Mouse (Mus musculus): ENCODE results near the gene Mid1. TPM values are rescaled to one million over a fixed set of nuclear protein-coding genes. Genes with fewer than 3 reads are reported as not detected.
"Not testable (repeated sequence)": the region's sequence is repeated elsewhere in the genome, so short reads cannot be mapped to it uniquely, and the experiment has no call there.

Gene Mid1
- polyA plus RNA-seq, 1 experiment = 7.6 TPM

GRCm38 (mm10) chrX:169976340-169976739, 291.3 kb downstream of the Mid1 start:
- not testable (repeated sequence) for H3K4me3 ChIP-seq (ENCODE audit: insufficient read depth, low read length); H3K27ac ChIP-seq (ENCODE audit: insufficient read depth, low read length); H3K4me1 ChIP-seq (ENCODE audit: control insufficient read depth, insufficient read depth, low read length)

DNA sequence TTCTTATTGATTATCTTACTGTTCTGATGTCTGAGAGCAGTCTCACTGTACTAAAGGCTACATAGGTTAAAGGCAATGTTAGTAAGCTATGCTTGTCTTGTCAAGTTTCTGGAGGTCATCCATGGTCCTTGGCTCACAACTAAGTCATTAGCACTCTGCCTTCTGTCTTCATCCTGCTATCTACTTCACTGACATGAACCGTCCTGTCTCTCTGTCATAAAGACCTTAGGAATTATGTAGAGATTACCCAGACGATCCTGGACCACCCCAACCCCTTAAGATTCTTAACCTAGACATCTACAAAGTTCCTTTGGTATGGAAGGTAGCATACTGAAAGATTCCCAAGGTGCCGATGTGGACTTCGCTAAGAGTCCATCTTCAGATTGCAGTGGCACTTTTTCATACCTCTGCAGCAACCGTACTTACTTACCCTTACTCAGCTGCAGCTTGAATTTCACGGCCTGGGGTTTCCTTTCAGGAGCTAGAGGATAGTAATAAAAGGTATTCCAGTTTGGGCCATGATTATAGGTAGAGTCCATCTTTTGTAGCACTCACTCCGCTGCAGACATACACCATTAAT, 292.9 kb downstream of the Mid1 start:
- not testable (repeated sequence) for H3K4me1 ChIP-seq (ENCODE audit: control insufficient read depth, insufficient read depth, low read length)
- Histone ChIP-seq H3K27ac (ENCODE audit: insufficient read depth, low read length) (peak overlapping the region; percentile 83), H3K4me3 (ENCODE audit: insufficient read depth, low read length) (peak overlapping the region; percentile 46)

DNA sequence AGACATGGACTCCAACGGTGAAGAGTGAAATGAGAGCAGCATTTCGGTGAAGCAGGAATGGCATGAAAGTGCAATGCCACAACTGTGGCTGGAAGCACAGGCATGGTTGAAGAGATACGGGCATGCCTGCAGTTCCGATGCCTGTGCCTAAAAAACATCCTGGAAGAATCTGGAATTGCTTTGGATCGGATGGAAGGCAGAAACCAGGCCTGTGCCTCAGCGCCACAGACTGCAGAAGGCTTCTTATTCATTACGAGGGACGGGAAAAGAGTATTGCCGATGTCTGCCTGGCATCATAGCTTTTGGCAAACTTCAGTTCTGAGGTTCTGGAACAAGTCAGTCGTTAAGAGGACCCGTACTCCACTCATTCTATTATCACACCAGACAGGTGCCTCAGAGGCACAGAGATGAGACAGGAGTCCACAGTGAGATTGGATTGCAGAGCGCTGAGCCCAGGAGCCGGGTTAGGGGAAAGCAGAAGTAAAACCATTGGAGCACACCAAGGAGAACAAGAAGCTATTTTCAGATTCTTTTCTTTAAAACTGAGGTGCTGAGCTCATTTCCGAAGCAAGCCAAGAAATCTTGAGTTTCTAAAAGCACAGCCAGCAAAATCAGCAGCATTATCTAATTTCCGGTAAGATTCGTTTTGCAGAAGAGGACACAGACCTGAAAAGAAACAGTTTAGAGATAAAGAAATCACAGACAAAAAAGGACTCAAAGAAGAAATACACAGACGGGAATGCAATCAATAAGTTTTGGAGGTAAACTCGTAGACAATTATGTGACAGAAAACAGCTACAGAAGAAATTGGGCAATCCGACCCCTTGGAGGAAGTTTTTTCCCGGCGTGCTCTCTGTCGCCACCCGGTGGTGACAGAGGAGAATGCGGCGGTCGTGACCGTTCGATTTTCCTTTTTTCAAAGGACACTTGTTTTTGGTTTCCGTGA, 293.7 kb downstream of the Mid1 start:
- H3K4me1 ChIP-seq (ENCODE audit: control insufficient read depth, insufficient read depth, low read length) = not testable (repeated sequence)
- peak overlapping the region; percentile 83 for H3K27ac ChIP-seq (ENCODE audit: insufficient read depth, low read length)
- peak overlapping the region; percentile 46 for H3K4me3 ChIP-seq (ENCODE audit: insufficient read depth, low read length)

DNA sequence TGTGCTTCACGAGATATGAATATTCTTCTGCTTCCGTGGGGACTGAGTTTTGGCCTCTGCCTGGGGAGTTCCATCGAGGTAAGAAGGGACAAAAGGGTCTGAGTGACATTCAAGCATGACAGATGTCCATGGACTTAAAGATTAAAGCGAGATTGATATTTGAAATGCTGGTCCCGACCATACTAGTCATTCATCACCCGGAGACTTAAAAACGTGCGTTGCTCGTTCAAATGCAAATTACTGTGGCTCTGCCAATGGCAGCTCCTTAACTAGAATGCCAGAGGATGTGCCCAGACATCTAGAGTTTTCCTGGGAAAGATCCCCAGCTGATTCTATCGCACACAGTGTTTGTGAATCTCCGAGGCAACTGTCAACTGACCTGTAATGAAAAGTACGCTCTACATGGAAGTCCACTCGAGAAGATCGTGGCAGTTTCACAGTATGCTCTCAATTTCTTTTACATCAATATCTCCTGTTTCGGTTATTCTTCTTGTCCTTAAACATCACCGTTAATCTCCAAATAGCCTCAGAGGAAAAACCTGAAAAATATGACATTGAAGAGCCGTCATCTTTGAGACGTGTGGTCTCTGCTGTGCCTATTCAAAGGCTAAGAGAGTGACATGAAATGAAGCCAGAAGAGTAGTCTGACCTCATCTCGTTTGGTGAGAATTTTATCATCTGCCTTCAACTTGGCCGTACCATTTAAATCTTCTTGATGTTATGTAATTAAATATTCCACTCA, 294.6 kb downstream of the Mid1 start:
- peak overlapping the region; percentile 83 for H3K27ac ChIP-seq (ENCODE audit: insufficient read depth, low read length)
- not testable (repeated sequence) for H3K4me1 ChIP-seq (ENCODE audit: control insufficient read depth, insufficient read depth, low read length)

DNA sequence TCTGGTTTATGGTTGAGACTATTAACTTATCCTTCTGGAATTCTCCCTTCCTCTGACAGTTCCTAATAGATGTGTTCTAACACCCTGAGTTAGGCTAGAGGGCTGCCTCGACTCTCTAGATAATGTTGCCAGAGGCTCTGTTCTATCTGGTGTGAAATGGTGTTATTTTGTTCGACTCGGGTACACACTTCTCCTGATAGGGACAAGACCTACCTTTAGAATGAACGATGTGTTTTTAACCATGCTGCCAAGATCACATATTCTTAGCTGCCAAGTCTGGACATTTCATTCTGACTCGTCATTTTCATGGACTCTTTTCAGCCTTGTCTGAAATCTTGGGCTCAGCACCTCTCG, 295.2 kb downstream of the Mid1 start:
- H3K4me1 ChIP-seq (ENCODE audit: control insufficient read depth, insufficient read depth, low read length) = not testable (repeated sequence)
- Histone ChIP-seq H3K27ac (ENCODE audit: insufficient read depth, low read length) (peak overlapping the region; percentile 83), H3K4me3 (ENCODE audit: insufficient read depth, low read length) (peak overlapping the region; percentile 46; the same call in 1 of the 2 replicates)

More for the DNA sequence above, 294.6 kb downstream of the Mid1 start:
- H3K4me3 ChIP-seq (ENCODE audit: insufficient read depth, low read length) = peak overlapping the region; percentile 46

GRCm38 (mm10) chrX:169980809-169981289, 295.9 kb downstream of the Mid1 start:
- Histone ChIP-seq H3K4me1 (ENCODE audit: control insufficient read depth, insufficient read depth, low read length) (no peaks in the 10 kb centered on the region; the same call in 1 of the 2 replicates), H3K27ac (ENCODE audit: insufficient read depth, low read length) (peak overlapping the region; percentile 83), H3K4me3 (ENCODE audit: insufficient read depth, low read length) (no peak overlapping the region)
- TF ChIP-seq POLR2A (IDR thresholded peaks at IDR 0.05; ENCODE audit: extremely low read depth, insufficient read depth, low read length) (no peak), CTCF (IDR thresholded peaks at IDR 0.05; ENCODE audit: extremely low read depth, insufficient read depth, low read length) (no peak)

- not testable (repeated sequence) for H3K4me3 ChIP-seq (ENCODE audit: insufficient read depth, low read length); H3K27ac ChIP-seq (ENCODE audit: insufficient read depth, low read length); H3K4me1 ChIP-seq (ENCODE audit: control insufficient read depth, insufficient read depth, low read length)
Observed at GRCm38 (mm10) chrX:169981761-169982181, 296.8 kb downstream of the Mid1 start.

DNA sequence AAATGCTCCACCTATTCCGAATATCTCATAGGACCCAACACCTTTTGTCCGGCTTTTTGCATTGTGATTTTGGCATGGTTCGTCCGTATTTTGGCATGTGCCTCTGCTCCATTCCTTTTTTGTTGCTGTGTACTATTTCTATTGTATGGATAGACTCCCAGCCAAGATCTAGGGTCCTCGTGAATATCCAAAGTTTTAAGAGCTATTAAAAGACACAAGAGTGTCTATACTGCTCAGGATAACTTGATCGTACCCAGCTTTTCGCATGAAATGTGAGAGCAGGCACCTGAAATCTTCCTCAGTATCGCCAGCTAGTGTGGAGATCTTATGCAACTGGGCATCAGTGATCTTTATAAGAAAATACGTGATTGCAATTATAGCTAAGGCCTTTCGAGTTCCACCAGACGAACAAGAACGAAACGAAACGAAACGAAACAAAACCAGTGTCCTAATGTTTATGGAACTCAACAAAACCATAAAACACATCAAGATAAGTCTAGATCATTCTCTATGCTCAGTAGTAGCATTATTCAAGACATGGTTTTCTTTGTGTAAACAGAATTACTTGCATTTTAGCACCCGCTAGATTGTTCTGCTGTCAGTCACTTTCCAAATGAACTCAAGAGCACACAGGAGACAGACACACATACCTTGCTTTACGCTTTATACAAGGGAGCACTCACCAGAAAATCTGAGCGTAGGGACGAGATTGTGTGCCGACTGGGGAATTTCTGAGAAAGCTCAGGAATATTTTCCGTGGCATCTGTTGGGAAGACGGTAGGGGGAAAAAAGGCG, 297.8 kb downstream of the Mid1 start:
- H3K27ac ChIP-seq (ENCODE audit: insufficient read depth, low read length); H3K4me3 ChIP-seq (ENCODE audit: insufficient read depth, low read length); H3K4me1 ChIP-seq (ENCODE audit: control insufficient read depth, insufficient read depth, low read length): not testable (repeated sequence)

GRCm38 (mm10) chrX:169983401-169984165, 298.6 kb downstream of the Mid1 start:
- H3K27ac ChIP-seq (ENCODE audit: insufficient read depth, low read length) = not testable (repeated sequence)

GRCm38 (mm10) chrX:169984331-169984730, 299.3 kb downstream of the Mid1 start:
- H3K4me3 ChIP-seq (ENCODE audit: insufficient read depth, low read length); H3K4me1 ChIP-seq (ENCODE audit: control insufficient read depth, insufficient read depth, low read length); H3K27ac ChIP-seq (ENCODE audit: insufficient read depth, low read length): not testable (repeated sequence)

More at GRCm38 (mm10) chrX:169983401-169984165, 298.6 kb downstream of the Mid1 start:
- H3K4me3 ChIP-seq (ENCODE audit: insufficient read depth, low read length); H3K4me1 ChIP-seq (ENCODE audit: control insufficient read depth, insufficient read depth, low read length): not testable (repeated sequence)

DNA sequence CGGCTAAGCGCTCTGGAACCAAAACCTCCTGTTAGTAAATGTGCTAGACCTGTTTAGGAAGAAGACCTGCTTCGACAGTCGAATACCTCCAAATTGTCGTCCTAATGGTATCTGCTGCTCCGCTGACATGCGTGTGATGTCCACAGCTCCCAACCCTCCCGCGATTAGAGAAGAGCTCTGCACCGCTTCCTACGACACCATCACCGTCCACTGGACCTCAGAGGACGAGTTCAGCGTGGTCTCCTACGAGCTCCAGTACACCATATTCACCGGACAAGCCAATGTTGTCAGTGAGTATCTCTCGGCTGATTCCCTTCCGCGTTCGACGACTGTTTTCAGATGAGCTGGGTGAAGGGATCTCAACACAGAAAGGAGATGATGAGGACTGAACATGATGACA, 299.9 kb downstream of the Mid1 start:
- not testable (repeated sequence) for H3K4me3 ChIP-seq (ENCODE audit: insufficient read depth, low read length); H3K27ac ChIP-seq (ENCODE audit: insufficient read depth, low read length); H3K4me1 ChIP-seq (ENCODE audit: control insufficient read depth, insufficient read depth, low read length)

DNA sequence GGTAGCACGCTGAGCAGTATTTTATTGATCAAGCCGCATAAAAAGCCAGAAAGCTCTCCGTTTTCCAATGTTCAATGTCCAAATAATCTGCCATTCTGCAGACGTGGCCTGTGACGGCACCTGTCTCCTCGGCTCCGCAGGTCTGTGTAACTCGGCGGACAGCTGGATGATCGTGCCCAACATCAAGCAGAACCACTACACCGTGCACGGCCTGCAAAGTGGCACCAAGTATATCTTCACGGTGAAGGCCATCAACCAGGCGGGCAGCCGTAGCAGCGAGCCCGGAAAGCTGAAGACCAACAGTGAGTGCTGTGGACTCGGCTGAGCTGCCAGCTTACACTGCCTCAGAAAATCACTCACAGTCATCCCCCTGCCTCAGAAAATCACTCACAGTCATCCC, 300.8 kb downstream of the Mid1 start:
- H3K4me1 ChIP-seq (ENCODE audit: control insufficient read depth, insufficient read depth, low read length); H3K27ac ChIP-seq (ENCODE audit: insufficient read depth, low read length); H3K4me3 ChIP-seq (ENCODE audit: insufficient read depth, low read length): not testable (repeated sequence)

- H3K4me3 ChIP-seq (ENCODE audit: insufficient read depth, low read length) = peak overlapping the region; percentile 8
- not testable (repeated sequence) for H3K4me1 ChIP-seq (ENCODE audit: control insufficient read depth, insufficient read depth, low read length)
- H3K27ac ChIP-seq (ENCODE audit: insufficient read depth, low read length) = peak overlapping the region; percentile 19
Observed at GRCm38 (mm10) chrX:169986519-169987367, 301.7 kb downstream of the Mid1 start.
